Mouse (Mus musculus) heart, adult 8-10 months (tissue): ENCODE data around the gene Hist1h3b. TPM values are rescaled to one million over a fixed set of nuclear protein-coding genes. Genes with fewer than 3 reads are reported as not detected.
"Not testable (repeated sequence)": the region's sequence is repeated elsewhere in the genome, so short reads cannot be mapped to it uniquely, and the experiment has no call there.

Experiments used
- DNase-seq: peaks from one replicate; pipeline ENCODE4 v3.0.0; 2022; ENCODE audit warnings: low spot score
- total RNA-seq, 4 experiments: library from RNA; stranded (reverse); gene quantifications; 2 replicates each; pipeline ENCODE4 v1.2.4; 2022

The Hist1h3b gene
- total RNA-seq, 4 experiments from 2014 or later = 2.4 to 16.9 (median 4.5) TPM

GRCm38 (mm10) chr13:23753314-23754078, 1.4 kb downstream of the Hist1h3b start:
- DNase-seq = no peak

DNA sequence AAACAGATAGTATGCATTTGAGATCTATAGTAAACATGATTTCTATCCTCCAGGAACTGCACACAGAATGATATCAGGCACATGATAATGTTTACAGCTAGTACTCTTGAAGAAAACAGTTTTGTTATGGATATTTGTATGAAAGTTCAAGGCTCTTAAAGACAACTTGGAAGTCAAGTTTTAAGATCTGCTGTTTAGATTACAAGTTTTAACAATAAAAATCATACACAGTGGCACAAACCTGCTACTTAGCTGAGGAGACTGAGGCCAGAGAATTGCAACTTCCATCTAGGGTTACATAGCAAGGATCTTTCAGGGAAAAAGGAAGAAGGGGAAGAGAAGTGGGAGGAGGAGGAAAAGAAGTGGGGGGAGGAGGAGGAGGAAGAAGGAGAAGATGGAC, 2.9 kb downstream of the Hist1h3b start:
- no peak for DNase-seq

GRCm38 (mm10) chr13:23756790-23757189, 4.7 kb downstream of the Hist1h3b start, which contains the start of gene Hist1h4b:
Gene Hist1h4b, plus strand, starts transcription at chr13:23757013.
- peak; percentile 88 for DNase-seq

GRCm38 (mm10) chr13:23757211-23757773, 5.2 kb downstream of the Hist1h3b start:
- no peak for DNase-seq

DNA sequence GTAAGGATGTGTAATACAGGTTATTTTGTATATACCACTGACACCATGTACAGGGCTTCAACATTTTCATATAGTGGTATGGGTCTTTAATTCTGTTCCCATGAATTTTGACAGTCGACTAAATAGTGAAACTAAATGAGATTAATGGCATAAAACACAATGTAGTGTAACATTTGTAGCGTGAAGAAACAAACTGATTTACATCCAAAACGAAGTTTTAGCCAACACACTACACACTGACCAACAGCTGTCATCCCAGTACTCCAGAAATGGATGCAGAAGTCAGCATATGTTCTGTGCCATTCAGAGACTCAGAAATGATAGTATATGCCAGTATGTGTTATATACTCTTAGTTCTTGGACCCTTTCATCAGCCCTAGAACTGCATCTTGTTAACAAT, 5.9 kb downstream of the Hist1h3b start:
- DNase-seq = no peak

DNA sequence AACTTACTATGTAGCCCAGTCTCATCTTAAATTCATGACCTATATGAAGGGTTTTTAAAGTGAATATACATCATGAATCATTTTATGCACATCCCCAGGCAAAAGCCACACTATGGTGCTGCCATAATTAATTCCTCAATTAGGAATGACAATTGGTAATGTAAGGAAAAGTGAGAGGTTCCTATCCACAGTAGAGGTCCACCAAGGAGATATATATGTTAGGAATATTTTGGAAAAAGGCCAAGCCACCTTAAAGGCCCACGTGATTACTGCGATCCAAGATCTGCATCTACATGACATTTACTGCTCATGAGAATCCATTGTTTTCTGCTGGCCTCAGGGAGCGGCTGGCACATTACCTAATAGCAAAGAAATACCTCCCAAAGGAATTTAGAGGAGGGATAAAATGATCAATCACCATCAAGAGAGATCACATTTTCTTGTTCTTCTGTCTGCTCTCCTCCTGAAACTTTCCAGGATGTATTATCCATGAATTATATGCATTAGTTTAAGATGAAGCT, 7.2 kb downstream of the Hist1h3b start:
- no peak for DNase-seq

DNA sequence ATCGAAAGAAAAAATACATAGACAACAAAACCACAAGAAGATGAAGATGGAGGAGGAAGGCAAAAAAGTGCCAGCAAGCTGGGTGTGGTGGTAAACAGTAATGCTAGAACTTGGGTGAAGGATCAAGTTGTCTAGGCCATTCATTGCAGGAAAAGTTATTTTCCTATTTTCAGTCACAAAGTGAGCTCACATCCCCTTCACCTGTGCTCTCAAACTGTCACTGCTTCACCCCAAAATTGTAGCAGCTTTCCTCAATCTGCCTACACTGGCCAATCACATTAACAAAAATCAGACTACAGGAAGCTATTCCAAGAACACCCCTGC, 7.8 kb downstream of the Hist1h3b start:
- no peak for DNase-seq

DNA sequence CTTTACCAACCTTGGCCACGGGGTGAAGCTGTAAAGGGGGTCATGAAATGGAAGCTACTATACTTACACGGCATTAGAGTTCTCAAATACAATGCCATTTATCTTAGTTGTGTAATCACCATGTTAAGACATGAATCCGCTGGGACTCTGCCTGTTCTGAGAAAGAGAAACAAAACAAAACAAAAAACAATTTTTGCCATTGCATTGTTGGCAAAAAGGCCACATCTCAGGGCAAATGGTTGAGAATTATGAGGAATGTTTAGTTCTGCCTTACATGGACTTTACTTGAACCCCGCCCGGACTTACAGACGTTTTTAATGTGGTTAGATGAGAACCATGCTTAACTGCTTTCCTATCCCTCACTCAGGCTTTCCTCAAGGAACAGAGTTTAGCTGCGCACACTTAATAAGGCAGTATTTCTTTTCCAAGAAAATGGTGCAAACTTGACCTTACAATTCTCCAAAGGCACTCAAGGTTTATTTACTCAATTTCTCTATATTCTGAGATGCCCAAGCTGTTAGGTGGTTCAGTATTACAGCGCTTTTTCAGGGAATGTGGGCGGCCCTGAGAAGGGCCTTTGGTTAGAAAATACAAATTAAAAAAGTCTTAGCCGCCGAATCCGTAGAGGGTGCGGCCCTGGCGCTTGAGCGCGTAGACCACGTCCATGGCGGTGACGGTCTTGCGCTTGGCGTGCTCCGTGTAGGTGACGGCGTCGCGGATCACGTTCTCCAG, 8.3 kb downstream of the Hist1h3b start:
- no peak for DNase-seq

- DNase-seq = peak; percentile 96
Measured at GRCm38 (mm10) chr13:23760972-23761864, 9.2 kb downstream of the Hist1h3b start, which contains the start of gene Hist1h4a. Gene Hist1h4a, minus strand, starts transcription at chr13:23761230.

- peak; percentile 82 for DNase-seq
Measured at GRCm38 (mm10) chr13:23761871-23762821, 10.1 kb downstream of the Hist1h3b start, which contains the start of gene Hist1h3a. Gene Hist1h3a, minus strand, starts transcription at chr13:23762386.

DNA sequence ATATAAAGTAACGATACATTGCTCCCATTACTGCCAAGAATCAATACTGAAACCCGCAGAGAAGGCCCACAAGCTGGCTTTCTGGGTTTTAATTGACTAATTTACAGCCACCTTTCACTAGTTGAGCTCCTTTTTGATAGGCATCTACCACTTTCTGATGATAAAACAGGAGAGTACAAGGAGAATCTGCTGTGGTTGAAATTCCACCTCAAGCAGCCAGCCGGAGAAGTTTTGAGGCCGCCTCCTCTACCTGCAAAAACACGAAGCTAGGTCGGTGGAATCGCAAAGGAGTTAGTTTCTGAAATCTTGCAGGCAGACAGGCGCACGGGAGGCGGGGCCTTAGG, 11.1 kb downstream of the Hist1h3b start:
- no peak for DNase-seq

DNA sequence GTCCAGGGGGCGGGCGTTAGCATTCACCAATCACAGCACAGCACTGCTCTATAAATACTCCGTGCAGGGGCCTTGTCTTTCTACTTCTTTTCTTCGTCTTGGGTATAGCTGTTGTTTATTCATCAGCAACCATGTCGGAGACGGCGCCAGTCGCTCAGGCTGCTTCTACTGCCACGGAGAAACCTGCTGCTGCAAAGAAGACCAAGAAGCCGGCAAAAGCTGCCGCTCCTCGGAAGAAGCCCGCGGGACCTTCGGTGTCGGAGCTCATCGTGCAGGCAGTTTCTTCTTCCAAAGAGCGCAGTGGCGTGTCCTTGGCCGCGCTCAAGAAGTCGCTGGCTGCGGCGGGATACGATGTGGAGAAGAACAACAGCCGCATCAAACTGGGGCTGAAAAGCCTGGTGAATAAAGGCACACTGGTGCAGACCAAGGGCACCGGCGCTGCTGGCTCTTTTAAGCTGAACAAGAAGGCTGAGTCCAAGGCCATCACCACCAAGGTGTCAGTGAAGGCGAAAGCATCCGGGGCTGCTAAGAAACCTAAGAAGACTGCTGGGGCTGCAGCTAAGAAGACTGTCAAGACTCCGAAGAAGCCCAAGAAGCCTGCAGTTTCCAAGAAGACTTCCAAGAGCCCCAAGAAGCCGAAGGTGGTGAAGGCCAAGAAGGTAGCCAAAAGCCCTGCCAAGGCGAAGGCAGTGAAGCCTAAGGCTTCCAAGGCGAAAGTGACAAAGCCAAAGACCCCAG, 11.7 kb downstream of the Hist1h3b start, which contains the start of gene Hist1h1a:
Gene Hist1h1a, plus strand, starts transcription at position 81 of the 738 bp plus-strand sequence.
- peak; percentile 76 for DNase-seq

- DNase-seq = no peak
Measured at GRCm38 (mm10) chr13:23764324-23765171, 12.5 kb downstream of the Hist1h3b start.

DNA sequence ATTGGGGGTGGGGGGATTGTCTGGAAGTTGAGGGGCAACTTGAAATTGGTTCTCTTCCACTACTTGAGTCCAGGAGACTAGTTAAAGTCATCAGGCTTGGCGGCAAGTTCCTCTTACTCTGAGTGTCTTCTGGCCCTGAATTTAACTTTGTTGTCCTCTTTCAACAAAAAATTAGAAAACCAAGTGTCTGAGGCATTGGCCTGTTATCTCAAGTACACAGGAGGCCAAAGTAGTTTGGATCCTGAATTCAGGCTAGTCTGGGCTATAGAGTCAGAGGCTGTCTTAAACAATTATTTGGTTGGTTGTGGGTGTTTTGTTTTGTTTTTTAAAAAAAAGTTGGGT, 13.1 kb downstream of the Hist1h3b start:
- no peak for DNase-seq

DNA sequence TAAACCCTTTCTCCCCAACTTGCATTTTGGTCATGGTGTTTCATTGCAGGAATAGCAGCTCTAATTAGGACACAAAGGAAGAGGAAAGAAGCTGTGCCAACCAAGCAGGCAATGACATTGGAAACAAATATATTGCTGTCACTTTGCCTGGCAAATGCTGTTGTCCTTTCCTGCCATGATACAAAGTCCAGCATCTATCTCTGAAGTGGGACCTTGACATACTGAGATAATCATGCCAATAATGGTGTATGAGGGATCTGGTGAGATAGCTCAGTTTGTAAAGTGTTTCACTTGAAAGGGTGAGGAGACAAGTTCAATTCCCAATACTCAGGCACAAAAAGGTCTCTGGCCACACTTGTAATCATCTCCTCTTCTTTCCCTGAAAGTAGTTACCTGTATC, 14.7 kb downstream of the Hist1h3b start:
- no peak for DNase-seq

DNA sequence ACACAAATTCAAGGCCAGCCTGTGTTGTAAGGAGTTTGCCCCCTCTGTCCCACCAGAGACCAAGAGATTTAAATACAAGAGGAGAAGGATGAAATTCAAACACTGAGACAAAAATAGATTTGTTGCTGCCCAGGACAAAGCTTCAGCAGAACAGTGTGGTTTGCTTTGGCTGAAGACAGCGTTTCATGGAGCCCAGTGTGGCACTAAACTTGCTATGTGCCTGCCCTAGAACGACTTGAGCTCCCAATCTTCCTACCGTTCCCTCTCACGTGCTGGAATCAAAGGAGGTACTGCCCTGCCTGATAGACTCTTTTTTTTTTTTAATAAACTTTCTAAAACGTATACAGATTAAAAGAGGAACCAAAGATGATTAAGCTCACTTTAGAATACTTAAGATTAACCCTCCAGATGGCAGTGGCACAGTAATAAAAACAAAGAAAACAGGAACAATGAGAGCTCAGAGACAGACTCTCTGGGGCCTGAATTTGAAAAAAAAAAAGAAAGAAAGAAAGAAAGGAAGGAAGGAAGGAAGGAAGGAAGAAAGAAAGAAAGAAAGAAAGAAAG, 16.8 kb downstream of the Hist1h3b start:
- DNase-seq = no peak

- DNase-seq = not testable (repeated sequence)
Measured at GRCm38 (mm10) chr13:23769613-23770012, 17.5 kb downstream of the Hist1h3b start, which contains the start of gene Trim38. Gene Trim38, plus strand, starts transcription at chr13:23769913.
